Mouse (Mus musculus) MEL (cell line): ENCODE measurements at regions not wholly inside any gene's neighbourhood (a gene's known extent, or its start where the extent isn't known, plus 50 kb on each side); places are given as distances from the start of the nearest gene placed in this dataset.

ENCODE experiments used
- CTCF ChIP-seq, 3 experiments: IDR thresholded peaks in 2 of 3; conservative IDR thresholded peaks in 1 of 3; 2 replicates each; pipeline ENCODE4 v1.5.1; 2011 to 2012; ENCODE audit warnings: low read length in 3 of 3, low read depth in 2 of 3, mild to moderate bottlenecking in 2 of 3, improper control_type of control experiment in 1 of 3, inconsistent platforms in 1 of 3, mixed read lengths in 1 of 3, moderate library complexity in 1 of 3; ENCODE audit not compliant: control insufficient read depth in 1 of 3, insufficient read depth in 1 of 3, poor library complexity in 1 of 3, severe bottlenecking in 1 of 3
- POLR2A ChIP-seq, 2 experiments: IDR thresholded peaks; 2 replicates each; pipeline ENCODE4 v1.6.1; 2011 to 2012; ENCODE audit warnings: low read length in 2 of 2, mild to moderate bottlenecking in 2 of 2, control low read depth in 1 of 2, improper control_type of control experiment in 1 of 2, low read depth in 1 of 2, moderate library complexity in 1 of 2; ENCODE audit not compliant: control insufficient read depth in 1 of 2, insufficient read depth in 1 of 2, poor library complexity in 1 of 2
- ZC3H11A ChIP-seq: IDR thresholded peaks from 2 replicates; pipeline ENCODE4 v1.6.1; 2012; ENCODE audit warnings: low read depth, mild to moderate bottlenecking, inconsistent platforms, low read length, improper control_type of control experiment

GRCm38 (mm10) chr13:92919882-92920281 lies 75.3 kb downstream of the Mtx3 start:
- TF ChIP-seq POLR2A (IDR thresholded peaks at IDR 0.05; ENCODE audit: control insufficient read depth in 1 of 2, insufficient read depth in 1 of 2, low read depth in 1 of 2, low read length in 2 of 2, poor library complexity in 1 of 2) (no peak), ZC3H11A (no peak), CTCF (IDR thresholded peaks at IDR 0.05 in 2 of 3, conservative IDR thresholded peaks at IDR 0.05 in 1 of 3; ENCODE audit: control insufficient read depth in 1 of 3, insufficient read depth in 1 of 3, low read depth in 2 of 3, low read length in 3 of 3, poor library complexity in 1 of 3, severe bottlenecking in 1 of 3) (no peak)
